Mouse (Mus musculus) forebrain, embryonic 12.5 days (tissue): Measurements from ENCODE around the gene Alox12b. TPM values are rescaled to one million over a fixed set of nuclear protein-coding genes. Genes with fewer than 3 reads are reported as not detected.

ENCODE experiments used
- ATAC-seq: fragments of 200-750 bp; cut with Nextera tagmentation; 2 replicates; pipeline ENCODE4 v1.8.0; 2017; ENCODE audit warnings: moderate TSS enrichment; ENCODE audit not compliant: low FRiP score
- H3K27ac ChIP-seq: fragments of 300-500 bp; sonication (generic); 2 replicates; pipeline ENCODE4 v1.5.1; 2016; ENCODE audit warnings: mild to moderate bottlenecking
- H3K27me3 ChIP-seq: fragments of 300-500 bp; sonication (generic); 2 replicates; pipeline ENCODE4 v1.6.1; 2016; ENCODE audit warnings: mild to moderate bottlenecking
- H3K36me3 ChIP-seq: fragments of 300-500 bp; sonication (generic); replicated peaks from 2 replicates; pipeline ENCODE4 v1.6.1; 2016; ENCODE audit warnings: mild to moderate bottlenecking
- H3K4me1 ChIP-seq: fragments of 300-500 bp; sonication (generic); 2 replicates; pipeline ENCODE4 v1.6.1; 2016
- H3K4me2 ChIP-seq: fragments of 300-500 bp; sonication (generic); 2 replicates; pipeline ENCODE4 v1.6.1; 2016; ENCODE audit warnings: mild to moderate bottlenecking, moderate library complexity
- H3K4me3 ChIP-seq: fragments of 300-500 bp; sonication (generic); replicated peaks from 2 replicates; pipeline ENCODE4 v1.5.1; 2016; ENCODE audit warnings: mild to moderate bottlenecking
- H3K9ac ChIP-seq: fragments of 300-500 bp; sonication (generic); 2 replicates; pipeline ENCODE4 v1.6.1; 2016; ENCODE audit warnings: mild to moderate bottlenecking
- H3K9me3 ChIP-seq: fragments of 300-500 bp; sonication (generic); 2 replicates; pipeline ENCODE4 v1.6.1; 2016
- WGBS: fragments of 180-500 bp; shearing (Covaris S2); methylation state at CpG from one replicate; pipeline ENCODE4 v1.1.7; 2016; 5-methylcytosine and 5-hydroxymethylcytosine counted together
- polyA plus RNA-seq: library from polyadenylated mRNA; unstranded; fragments of >200 nt; fragmentation: Nextera tagmentation; extraction: Ambion mirVana; gene quantifications from 2 replicates; pipeline ENCODE4 v1.2.1, GENCODE M21; 2016

The Alox12b gene
- polyA plus RNA-seq, 1 experiment from 2014 or later: not detected

DNA sequence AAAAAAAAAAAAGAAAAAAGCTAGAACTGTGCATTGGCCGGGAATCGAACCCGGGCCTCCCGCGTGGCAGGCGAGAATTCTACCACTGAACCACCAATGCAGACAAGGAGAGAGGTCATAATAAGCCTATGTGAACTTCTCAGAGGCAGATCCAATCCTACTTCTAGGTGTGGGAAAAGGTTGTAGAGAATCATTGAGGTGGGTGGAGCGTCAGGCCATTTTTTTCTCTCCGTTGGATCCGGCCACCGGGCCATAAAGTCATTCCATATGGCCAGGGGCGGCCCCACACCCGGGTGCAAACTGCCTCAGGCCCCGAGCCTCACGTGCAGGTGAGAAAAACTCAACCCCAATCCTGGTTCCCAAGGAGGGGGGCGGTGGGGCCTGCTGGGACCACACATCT is 38.0 kb upstream of the Alox12b start:
- peaks cover 45% of the 10 kb centered on the region for H3K4me1 ChIP-seq
- under 1% methylated on average over 15 of the region's 15 CpGs for WGBS
- ATAC-seq: peak; percentile 7; the same call in 1 of the 2 replicates
- no peak overlapping the region for H3K9ac ChIP-seq
- H3K4me3 ChIP-seq: peak overlapping the region; percentile 79
- H3K9me3 ChIP-seq: no peaks in the 10 kb centered on the region
- peak overlapping the region; percentile 91 for H3K4me2 ChIP-seq
- no peaks in the 10 kb centered on the region for H3K36me3 ChIP-seq
- peaks cover 38% of the 10 kb centered on the region for H3K27me3 ChIP-seq
- H3K27ac ChIP-seq: no peak overlapping the region

DNA sequence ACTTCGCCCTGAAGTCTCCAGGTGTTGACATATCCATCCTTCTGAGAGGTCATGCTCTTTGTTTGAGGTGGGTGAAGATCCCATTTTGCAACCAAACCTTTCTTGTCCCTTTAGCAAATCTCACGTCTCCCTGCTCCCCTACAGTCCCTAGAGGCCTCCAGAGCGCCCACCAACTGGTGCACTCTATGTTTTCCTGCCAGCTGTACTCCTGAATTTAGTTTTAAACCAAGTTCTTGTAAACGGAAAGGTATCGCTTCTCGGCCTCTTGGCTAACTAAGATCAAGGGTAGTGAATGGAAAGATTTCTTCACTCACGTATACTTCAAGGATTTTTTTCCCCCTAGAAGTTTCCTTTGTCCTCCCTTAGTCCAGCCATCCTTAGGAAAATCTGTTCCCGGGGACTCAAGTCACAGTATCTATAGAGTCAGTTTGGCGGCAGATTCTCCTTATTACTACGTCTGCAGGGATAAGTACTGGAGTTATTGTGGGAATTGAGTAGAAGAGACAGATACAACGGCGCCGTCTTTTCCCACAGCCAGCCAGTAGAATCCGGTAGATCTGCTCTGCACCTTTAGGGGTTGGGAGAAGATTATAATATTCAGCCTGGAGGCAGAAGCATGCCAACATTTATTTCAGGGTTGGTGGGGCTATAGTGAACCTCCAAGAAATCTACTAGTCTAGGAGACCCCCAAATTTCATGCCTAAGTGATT is 37.2 kb upstream of the Alox12b start:
- Histone ChIP-seq H3K27ac (no peak overlapping the region), H3K4me1 (peaks cover 45% of the 10 kb centered on the region), H3K9ac (no peak overlapping the region), H3K4me3 (peak overlapping the region; percentile 80), H3K4me2 (peak overlapping the region; percentile 91), H3K27me3 (peaks cover 35% of the 10 kb centered on the region), H3K9me3 (no peaks in the 10 kb centered on the region), H3K36me3 (no peaks in the 10 kb centered on the region)
- 26% methylated on average over 14 of the region's 14 CpGs for WGBS
- ATAC-seq: no peak

DNA sequence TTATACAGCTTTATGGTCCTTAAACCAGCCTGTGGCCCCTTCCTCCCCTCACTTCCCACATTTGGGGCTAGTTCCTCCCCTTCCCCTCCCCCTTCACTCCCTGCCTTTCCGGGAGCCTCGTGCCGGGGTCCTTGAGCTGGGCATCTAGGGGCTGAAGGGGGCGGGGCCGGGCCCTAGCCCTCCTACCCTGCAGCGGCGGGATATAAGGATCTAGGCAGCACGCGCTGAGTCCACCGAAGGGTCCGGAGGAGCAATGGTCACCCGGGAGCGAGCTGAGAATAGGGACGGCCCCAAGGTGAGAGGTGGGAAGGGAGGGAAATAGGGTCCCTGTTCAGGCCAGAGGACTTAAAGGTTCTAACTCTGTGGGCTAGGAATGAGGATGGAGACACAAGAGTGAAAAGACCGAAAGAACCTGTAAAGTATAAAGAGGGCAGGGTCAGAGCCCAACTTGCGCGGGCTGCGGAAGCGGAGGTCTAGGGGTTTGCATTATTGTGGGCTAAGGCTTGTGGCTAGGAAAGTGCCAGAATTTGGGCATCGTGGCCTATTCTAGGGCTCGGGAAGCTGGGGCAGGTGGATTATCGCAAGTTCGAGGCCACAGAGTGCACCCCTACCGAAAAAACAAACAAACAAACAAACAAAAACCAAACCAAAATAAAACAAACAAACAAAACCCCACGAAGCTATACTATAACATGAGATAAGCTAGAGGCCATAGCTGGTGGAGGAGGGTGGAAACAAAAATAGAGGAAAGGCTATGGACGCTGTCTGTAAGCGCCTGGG is 36.4 kb upstream of the Alox12b start, which contains the start of gene Hes7:
TSS of gene Hes7 (plus strand) at position 184 of the 780 bp plus-strand sequence.
- Histone ChIP-seq H3K4me3 (peak within 1 kb of the TSS; percentile 80), H3K9me3 (no peaks in the 10 kb centered on the region), H3K4me2 (peak within 1 kb of the TSS; percentile 91), H3K4me1 (peaks cover 46% of the 10 kb centered on the region), H3K27ac (no peak within 1 kb of the TSS), H3K27me3 (peaks cover 33% of the 10 kb centered on the region), H3K9ac (peak within 1 kb of the TSS; percentile 77), H3K36me3 (no peaks in the 10 kb centered on the region)
- no peak for ATAC-seq
- WGBS: 2% methylated on average over 27 of the region's 27 CpGs

DNA sequence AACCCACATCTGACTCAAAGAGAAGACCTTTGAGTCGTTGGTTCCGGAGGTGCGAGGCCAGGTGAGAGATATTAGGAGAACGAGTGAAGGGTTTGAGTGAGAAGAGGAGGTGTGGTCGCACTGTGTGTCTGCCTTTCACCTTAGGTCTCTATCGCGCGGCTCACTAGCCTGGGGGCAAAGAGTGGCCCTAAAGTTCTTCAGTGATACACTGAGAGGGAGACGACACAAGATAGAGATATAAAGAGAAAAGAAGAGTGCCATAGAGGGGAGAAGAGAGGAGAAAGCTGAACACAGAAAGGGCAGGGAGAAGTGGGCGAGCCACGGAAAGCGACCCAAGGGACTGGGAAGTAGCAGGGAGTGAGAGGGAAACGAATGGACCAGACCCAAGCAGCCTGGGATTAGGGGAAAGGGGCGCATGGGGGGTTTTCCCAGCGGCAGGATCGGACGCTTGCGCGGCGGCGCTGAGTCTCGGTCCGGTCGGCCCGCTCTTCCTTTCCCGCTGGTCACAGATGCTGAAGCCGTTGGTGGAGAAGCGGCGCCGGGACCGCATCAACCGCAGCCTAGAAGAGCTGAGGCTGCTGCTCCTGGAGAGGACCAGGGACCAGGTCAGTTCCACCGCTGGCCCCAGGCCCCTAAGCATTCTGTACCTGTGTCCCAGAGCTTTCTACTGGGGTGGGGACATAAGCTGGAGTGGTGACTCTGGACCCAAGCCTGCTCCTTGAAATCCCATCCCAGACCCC is 35.6 kb upstream of the Alox12b start:
- Histone ChIP-seq H3K4me2 (peak overlapping the region; percentile 91), H3K27me3 (peaks cover 29% of the 10 kb centered on the region), H3K36me3 (no peaks in the 10 kb centered on the region), H3K9ac (peak overlapping the region; percentile 77), H3K9me3 (no peaks in the 10 kb centered on the region), H3K27ac (no peak overlapping the region), H3K4me3 (peak overlapping the region; percentile 80), H3K4me1 (peaks cover 54% of the 10 kb centered on the region)
- WGBS: under 1% methylated on average over 33 of the region's 33 CpGs
- ATAC-seq: no peak

DNA sequence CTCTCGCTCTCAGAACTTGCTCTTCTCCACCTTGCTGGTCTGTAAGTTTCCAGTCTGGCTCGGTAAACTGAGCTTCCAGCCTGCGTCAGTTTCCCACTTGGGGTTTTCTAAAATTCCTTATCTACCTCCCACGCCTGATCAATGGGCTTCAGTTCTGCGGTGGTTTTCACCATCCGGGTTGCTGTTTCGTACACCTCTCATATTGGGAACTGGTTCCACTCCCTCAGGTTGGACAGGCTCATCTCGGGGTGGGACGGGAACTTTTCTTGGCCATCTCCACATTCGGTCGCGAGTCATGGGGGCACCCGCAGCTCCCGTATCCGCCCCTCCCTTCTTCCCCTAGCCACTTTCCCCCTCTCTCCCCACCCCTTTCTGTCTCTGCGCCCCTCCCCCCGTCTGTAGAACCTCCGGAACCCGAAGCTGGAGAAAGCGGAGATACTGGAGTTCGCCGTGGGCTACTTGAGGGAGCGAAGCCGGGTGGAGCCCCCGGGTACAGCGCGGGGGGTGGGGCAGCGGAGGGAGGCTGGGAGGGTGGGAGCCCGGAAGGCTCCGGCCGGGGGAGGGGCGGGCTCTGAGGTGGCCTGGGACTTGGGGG is 35.0 kb upstream of the Alox12b start:
- Histone ChIP-seq H3K9ac (peak overlapping the region; percentile 77), H3K4me2 (peak overlapping the region; percentile 91), H3K27me3 (peaks cover 29% of the 10 kb centered on the region), H3K27ac (peak overlapping the region; percentile 86), H3K4me1 (peaks cover 54% of the 10 kb centered on the region), H3K9me3 (no peaks in the 10 kb centered on the region), H3K4me3 (peak overlapping the region; percentile 80), H3K36me3 (no peaks in the 10 kb centered on the region)
- WGBS: under 1% methylated on average over 31 of the region's 32 CpGs
- ATAC-seq: no peak

DNA sequence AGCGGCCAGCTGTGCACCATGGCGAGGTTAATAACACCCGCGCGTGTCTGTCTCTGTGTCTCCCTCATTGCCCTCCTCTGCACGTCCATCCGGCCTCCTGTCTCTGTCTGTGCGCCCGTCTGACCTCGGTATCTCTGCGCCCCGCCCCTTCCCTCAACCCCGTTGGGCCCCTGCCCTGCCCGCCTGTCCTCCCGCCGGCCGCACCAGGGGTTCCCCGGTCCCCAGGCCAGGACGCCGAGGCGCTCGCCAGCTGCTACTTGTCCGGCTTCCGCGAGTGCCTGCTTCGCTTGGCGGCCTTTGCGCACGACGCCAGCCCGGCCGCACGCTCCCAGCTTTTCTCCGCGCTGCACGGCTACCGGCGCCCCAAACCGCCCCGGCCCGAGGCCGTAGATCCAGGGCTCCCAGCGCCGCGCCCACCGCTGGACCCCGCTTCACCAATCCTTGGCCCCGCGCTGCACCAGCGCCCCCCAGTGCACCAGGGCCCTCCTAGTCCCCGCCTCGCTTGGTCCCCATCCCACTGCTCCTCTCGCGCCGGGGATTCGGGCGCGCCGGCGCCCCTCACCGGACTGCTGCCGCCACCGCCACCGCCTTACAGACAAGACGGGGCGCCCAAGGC is 34.3 kb upstream of the Alox12b start, which contains the start of gene 9130213A22Rik:
TSS of gene 9130213A22Rik (minus strand) at position 254 of the 616 bp plus-strand sequence.
- Histone ChIP-seq H3K4me3 (peak within 1 kb of the TSS; percentile 80), H3K27ac (peak within 1 kb of the TSS; percentile 86), H3K4me1 (peaks cover 53% of the 10 kb centered on the region), H3K27me3 (peaks cover 34% of the 10 kb centered on the region), H3K9ac (peak within 1 kb of the TSS; percentile 77), H3K36me3 (no peaks in the 10 kb centered on the region), H3K9me3 (no peaks in the 10 kb centered on the region), H3K4me2 (peak within 1 kb of the TSS; percentile 91)
- under 1% methylated on average over 66 of the region's 66 CpGs for WGBS
- ATAC-seq: peak; percentile 72

DNA sequence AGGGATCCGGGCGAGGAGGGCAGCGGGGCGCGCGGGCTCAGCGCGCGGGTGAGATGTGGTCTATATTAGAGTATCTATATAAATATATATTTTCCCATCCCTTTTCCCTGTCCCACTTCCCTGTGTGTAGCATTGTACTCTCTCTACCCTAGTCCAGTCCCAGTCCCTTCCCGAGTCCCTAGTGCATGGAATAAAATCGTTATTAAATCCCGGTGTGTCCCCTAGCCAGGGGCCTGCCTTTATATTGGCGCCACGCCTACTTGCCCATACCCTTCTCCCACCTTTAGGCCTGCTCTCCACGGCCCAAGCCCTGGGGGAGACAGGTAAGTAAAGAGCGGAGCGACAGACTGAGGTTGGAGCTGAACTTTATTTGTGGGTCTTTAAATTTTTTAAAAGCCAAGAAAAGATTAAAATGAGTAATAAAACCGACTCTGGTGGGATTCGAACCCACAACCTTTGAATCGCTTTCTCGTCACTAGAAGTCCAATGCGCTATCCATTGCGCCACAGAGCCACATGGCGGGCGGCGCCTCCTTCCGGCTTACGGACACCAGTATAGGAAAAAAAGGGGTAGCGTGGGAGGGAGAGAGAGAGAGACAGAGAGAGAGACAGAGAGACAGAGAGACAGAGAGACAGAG is 33.6 kb upstream of the Alox12b start:
- H3K27me3 ChIP-seq: peaks cover 39% of the 10 kb centered on the region
- peaks cover 52% of the 10 kb centered on the region for H3K4me1 ChIP-seq
- peak overlapping the region; percentile 80 for H3K4me3 ChIP-seq
- no peaks in the 10 kb centered on the region for H3K9me3 ChIP-seq
- under 1% methylated on average over 29 of the region's 29 CpGs for whole genome bisulfite sequencing
- H3K36me3 ChIP-seq: no peaks in the 10 kb centered on the region
- peak overlapping the region; percentile 77 for H3K9ac ChIP-seq
- peak overlapping the region; percentile 91 for H3K4me2 ChIP-seq
- H3K27ac ChIP-seq: peak overlapping the region; percentile 86
- ATAC-seq: peak; percentile 8; the same call in 1 of the 2 replicates

DNA sequence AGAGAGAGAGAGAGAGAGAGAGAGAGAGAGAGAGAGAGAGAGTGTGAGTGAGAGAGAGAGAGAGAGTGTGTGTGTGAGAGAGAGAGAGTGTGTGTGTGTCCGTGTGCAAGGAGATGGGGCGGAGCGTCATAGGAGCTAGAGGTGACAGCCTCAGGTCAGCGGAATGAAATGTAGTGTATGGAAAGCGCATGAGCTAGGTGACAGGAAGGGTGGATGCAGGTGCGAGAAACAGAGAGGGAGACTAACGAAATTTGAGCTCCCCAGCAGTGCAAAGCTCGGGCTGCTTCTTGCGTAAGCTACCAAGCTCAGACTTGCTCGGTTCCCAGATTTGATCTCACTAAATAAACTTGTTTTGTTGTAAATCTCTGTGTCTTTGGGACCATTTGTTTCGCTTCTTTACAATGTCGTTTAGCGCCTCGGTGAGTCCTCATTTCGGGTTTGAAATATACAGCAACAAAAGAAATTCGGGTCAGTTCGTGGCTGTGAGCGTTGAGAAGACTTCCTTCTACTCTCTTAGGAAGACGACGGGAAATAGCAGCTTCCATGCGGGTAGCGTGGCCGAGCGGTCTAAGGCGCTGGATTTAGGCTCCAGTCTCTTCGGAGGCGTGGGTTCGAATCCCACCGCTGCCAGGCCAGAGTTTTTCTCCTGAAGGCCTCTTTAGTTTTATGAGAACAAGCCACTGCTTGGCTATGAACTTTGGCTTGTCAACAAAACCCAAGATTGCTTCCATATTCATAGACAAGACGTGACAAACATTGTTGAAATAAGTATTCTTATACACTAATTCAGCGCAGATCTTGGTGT is 32.9 kb upstream of the Alox12b start:
- WGBS: under 1% methylated on average over 31 of the region's 31 CpGs

DNA sequence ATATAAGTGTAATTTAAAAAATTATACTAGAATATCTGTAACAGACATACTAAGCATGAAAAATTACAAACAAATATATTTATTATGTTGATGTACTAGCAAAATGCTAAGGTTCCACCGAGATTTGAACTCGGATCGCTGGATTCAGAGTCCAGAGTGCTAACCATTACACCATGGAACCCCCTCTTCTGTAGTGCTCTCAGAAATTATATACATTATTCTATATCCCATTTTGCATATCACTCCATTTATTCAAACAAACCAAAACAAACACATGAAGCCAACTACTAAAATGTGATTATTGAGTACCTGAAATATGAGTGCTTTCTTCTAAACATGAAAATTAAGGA is 32.3 kb upstream of the Alox12b start:
- 0% methylated on average over 3 of the region's 3 CpGs for WGBS
- Histone ChIP-seq H3K9ac (no peak overlapping the region), H3K27me3 (peaks cover 41% of the 10 kb centered on the region), H3K4me3 (peak overlapping the region; percentile 80), H3K4me1 (peaks cover 42% of the 10 kb centered on the region), H3K27ac (no peak overlapping the region), H3K36me3 (no peaks in the 10 kb centered on the region), H3K4me2 (peak overlapping the region; percentile 91; the same call in 1 of the 2 replicates), H3K9me3 (no peaks in the 10 kb centered on the region)
- ATAC-seq: no peak

More for the DNA sequence above, 32.9 kb upstream of the Alox12b start:
- peak overlapping the region; percentile 91 for H3K4me2 ChIP-seq
- peaks cover 48% of the 10 kb centered on the region for H3K4me1 ChIP-seq
- H3K27ac ChIP-seq: peak overlapping the region; percentile 77
- H3K9ac ChIP-seq: peak overlapping the region; percentile 47
- H3K36me3 ChIP-seq: no peaks in the 10 kb centered on the region
- H3K4me3 ChIP-seq: peak overlapping the region; percentile 80
- H3K27me3 ChIP-seq: peaks cover 43% of the 10 kb centered on the region
- ATAC-seq: peak; percentile 60
- no peaks in the 10 kb centered on the region for H3K9me3 ChIP-seq

DNA sequence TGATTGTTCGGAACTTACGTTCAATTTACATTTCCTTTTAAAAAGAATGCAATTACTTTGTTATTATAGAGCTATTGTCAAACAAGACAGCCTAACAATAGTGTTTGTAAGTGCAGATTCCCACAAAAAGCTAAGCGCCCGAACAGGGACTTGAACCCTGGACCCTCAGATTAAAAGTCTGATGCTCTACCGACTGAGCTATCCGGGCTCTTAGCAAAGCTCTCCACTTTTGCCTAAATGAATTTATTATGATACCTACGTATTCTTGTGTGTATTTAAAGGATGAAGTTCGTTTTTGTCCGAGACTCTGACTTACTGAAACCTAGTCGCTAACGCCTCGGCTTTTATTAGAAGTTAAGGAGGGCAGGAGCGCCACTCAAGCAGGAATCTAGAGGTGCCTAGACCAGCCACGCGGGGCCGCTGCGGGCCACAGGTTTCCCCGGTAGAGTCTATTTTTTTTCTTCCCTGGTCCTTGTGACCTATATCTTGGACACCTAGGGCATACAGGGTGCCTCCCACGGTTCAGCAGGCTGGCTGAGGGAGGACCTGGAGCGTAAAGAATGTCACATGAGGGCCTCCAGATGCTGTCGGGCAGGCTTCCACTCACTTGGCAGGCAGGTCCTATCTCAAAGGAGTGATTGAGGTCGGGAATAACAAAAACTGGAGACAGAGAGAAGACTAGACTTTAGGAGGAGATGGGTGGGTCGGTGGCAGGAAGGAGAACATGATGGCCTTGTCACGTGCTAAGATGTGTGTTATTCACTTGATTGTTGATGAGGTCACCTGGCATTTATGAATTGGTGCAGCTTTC is 31.5 kb upstream of the Alox12b start:
- Histone ChIP-seq H3K27me3 (peaks cover 33% of the 10 kb centered on the region), H3K4me3 (peak overlapping the region; percentile 59), H3K9ac (peak overlapping the region; percentile 63), H3K4me2 (peak overlapping the region; percentile 67), H3K27ac (0 out of 2 replicates have a peak overlapping the region, but pooled peaks have one; percentile 53), H3K36me3 (no peaks in the 10 kb centered on the region), H3K9me3 (no peaks in the 10 kb centered on the region), H3K4me1 (peaks cover 34% of the 10 kb centered on the region)
- WGBS: under 1% methylated on average over 24 of the region's 24 CpGs
- peak; percentile 28 for ATAC-seq
